Mouse (Mus musculus) forebrain, embryonic 16.5 days (tissue): ENCODE measurements around the gene Cmtm2a. TPM values are rescaled to one million over a fixed set of nuclear protein-coding genes. Genes with fewer than 3 reads are reported as not detected.
"Not testable (repeated sequence)": the region's sequence is repeated elsewhere in the genome, so short reads cannot be mapped to it uniquely, and the experiment has no call there.

Experiments
- ATAC-seq: fragments of 200-750 bp; cut with Nextera tagmentation; 2 replicates; pipeline ENCODE4 v1.8.0; 2017; ENCODE audit warnings: mild to moderate bottlenecking, moderate library complexity
- H3K27ac ChIP-seq: fragments of 300-500 bp; sonication (generic); 2 replicates; pipeline ENCODE4 v1.5.1; 2014; ENCODE audit warnings: low read length, control low read depth
- H3K27me3 ChIP-seq: fragments of 300-500 bp; sonication (generic); replicated peaks from 2 replicates; pipeline ENCODE4 v1.6.1; 2014; ENCODE audit warnings: low read length; ENCODE audit not compliant: control insufficient read depth, insufficient read depth
- H3K36me3 ChIP-seq: fragments of 300-500 bp; sonication (generic); 2 replicates; pipeline ENCODE4 v1.6.1; 2014; ENCODE audit not compliant: control insufficient read depth, insufficient read depth
- H3K4me1 ChIP-seq: fragments of 300-500 bp; sonication (generic); replicated peaks from 2 replicates; pipeline ENCODE4 v1.6.1; 2014; ENCODE audit warnings: low read length; ENCODE audit not compliant: control insufficient read depth, insufficient read depth
- H3K4me2 ChIP-seq: fragments of 300-500 bp; sonication (generic); 2 replicates; pipeline ENCODE4 v1.6.1; 2014; ENCODE audit warnings: mild to moderate bottlenecking, low read length, control low read depth
- H3K4me3 ChIP-seq: fragments of 300-500 bp; sonication (generic); replicated peaks from 2 replicates; pipeline ENCODE4 v1.5.1; 2014; ENCODE audit warnings: mild to moderate bottlenecking, low read length, control low read depth
- H3K9ac ChIP-seq: fragments of 300-500 bp; sonication (generic); replicated peaks from 2 replicates; pipeline ENCODE4 v1.6.1; 2014; ENCODE audit warnings: low read depth, low read length, control low read depth
- H3K9me3 ChIP-seq: fragments of 300-500 bp; sonication (generic); 2 replicates; pipeline ENCODE4 v1.6.1; 2016; ENCODE audit warnings: low read length; ENCODE audit not compliant: control insufficient read depth
- WGBS: fragments of 180-500 bp; shearing (Covaris S2); extraction: QIAGEN DNeasy Blood & Tissue Kit; methylation state at CpG from one replicate; pipeline ENCODE4 v1.1.7; 2014; 5-methylcytosine and 5-hydroxymethylcytosine counted together
- polyA plus RNA-seq: library from polyadenylated mRNA; unstranded; fragments of >200 nt; fragmentation: Nextera tagmentation; extraction: Ambion mirVana; gene quantifications from 2 replicates; pipeline ENCODE4 v1.2.1, GENCODE M21; 2015

Gene Cmtm2a
- not detected in 2 replicates for polyA plus RNA-seq

DNA sequence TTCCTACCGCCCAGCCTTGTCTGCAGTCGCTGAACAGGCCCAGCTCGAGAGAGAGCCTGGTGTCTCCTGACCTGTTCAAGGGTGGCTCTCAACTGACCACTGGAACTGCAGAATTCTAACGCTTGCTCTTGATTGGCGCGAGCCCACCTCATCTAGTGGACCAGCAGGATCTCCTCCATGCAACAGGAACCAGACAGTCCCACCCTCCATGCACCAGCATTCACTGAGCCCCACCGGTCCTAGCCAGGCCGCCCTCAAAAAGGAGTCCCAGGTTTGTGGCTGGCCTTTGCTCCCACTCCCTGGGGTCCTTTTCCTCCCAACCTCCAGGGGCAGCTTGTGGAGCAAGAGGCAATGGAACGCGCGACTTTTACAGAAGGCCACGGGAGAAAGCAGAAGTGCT is at the start of gene Cmtm2a:
TSS of gene Cmtm2a (minus strand) at position 101 of the 400 bp plus-strand sequence.
- not testable (repeated sequence) for H3K4me3 ChIP-seq, H3K36me3 ChIP-seq, H3K27ac ChIP-seq, H3K9ac ChIP-seq, H3K27me3 ChIP-seq, ATAC-seq, H3K9me3 ChIP-seq, H3K4me2 ChIP-seq, H3K4me1 ChIP-seq
- 91% methylated on average over 10 of the region's 12 CpGs for WGBS

GRCm38 (mm10) chr8:104342426-104342825 is 49.4 kb upstream of the Cmtm2a start:
- Histone ChIP-seq H3K27me3 (no peaks in the 10 kb centered on the region), H3K4me2 (no peak overlapping the region), H3K4me3 (no peak overlapping the region), H3K4me1 (peaks cover 14% of the 10 kb centered on the region), H3K9me3 (no peaks in the 10 kb centered on the region), H3K36me3 (peaks cover 2% of the 10 kb centered on the region; the same call in 1 of the 2 replicates), H3K9ac (no peak overlapping the region), H3K27ac (no peak overlapping the region)
- 83% methylated on average over 5 of the region's 5 CpGs for WGBS
- no peak for ATAC-seq

- peak overlapping the region; percentile 69; the same call in 1 of the 2 replicates for H3K4me3 ChIP-seq
- H3K4me2 ChIP-seq, result peak overlapping the region; percentile 88
- H3K27me3 ChIP-seq, result no peaks in the 10 kb centered on the region
- H3K4me1 ChIP-seq, result peaks cover 14% of the 10 kb centered on the region
- no peak overlapping the region for H3K27ac ChIP-seq
- H3K9ac ChIP-seq, result no peak overlapping the region
- ATAC-seq, result no peak
- H3K9me3 ChIP-seq, result no peaks in the 10 kb centered on the region
- WGBS, result 48% methylated on average over 6 of the region's 6 CpGs
- H3K36me3 ChIP-seq, result no peaks in the 10 kb centered on the region
These were observed 48.7 kb upstream of the Cmtm2a start for GRCm38 (mm10) chr8:104341678-104342077.

DNA sequence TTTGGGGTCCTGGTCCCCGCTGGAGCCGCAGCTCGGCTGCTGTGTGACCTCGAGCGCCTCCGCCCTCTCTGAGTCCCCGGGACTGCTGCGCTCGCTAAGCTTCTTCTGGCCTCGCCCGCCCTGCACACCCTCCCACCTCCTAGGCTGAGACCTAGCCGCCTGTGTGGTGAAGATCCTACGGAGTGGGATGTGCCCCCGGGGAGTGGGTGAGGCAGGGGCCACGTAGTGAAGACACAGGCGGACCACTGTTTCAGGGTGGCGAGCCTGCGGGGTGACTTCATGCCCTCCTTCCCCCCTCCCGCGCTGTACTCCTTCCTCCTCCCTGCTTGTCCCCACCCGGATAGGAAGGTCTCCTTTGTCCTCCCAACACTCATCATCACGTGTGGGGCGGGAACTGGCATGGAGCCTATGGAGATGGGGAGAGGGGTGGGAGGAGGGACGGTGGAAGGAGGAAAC is 48.2 kb upstream of the Cmtm2a start:
- peak overlapping the region; percentile 41 for H3K27ac ChIP-seq
- H3K9me3 ChIP-seq, result no peaks in the 10 kb centered on the region
- H3K4me3 ChIP-seq, result peak overlapping the region; percentile 69
- H3K9ac ChIP-seq, result peak overlapping the region; percentile 77
- peak overlapping the region; percentile 88 for H3K4me2 ChIP-seq
- peak; percentile 45 for ATAC-seq
- H3K4me1 ChIP-seq, result peaks cover 14% of the 10 kb centered on the region
- under 1% methylated on average over 24 of the region's 24 CpGs for WGBS
- no peaks in the 10 kb centered on the region for H3K36me3 ChIP-seq
- H3K27me3 ChIP-seq, result no peaks in the 10 kb centered on the region

- Histone ChIP-seq H3K4me2 (peak overlapping the region; percentile 88), H3K27me3 (no peaks in the 10 kb centered on the region), H3K4me1 (peaks cover 14% of the 10 kb centered on the region), H3K9ac (peak overlapping the region; percentile 77), H3K27ac (peak overlapping the region; percentile 41), H3K9me3 (no peaks in the 10 kb centered on the region), H3K4me3 (peak overlapping the region; percentile 69), H3K36me3 (no peaks in the 10 kb centered on the region)
- peak; percentile 77 for ATAC-seq
- WGBS, result under 1% methylated on average over 52 of the region's 54 CpGs
These were observed 47.5 kb upstream of the Cmtm2a start for GRCm38 (mm10) chr8:104340233-104341105.

DNA sequence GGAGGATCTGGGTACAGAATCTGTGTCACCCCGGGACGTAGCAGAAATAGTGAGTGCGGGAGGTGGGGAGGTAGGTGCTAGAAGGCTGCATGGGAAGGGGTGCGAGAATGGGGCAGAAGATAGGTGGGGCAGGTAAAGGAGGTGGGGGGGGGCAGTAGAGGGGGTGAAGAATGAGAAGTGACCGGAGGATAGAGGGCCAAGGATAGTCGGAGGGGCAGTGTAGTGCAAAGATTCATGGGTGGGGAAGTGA is 46.9 kb upstream of the Cmtm2a start:
- H3K27me3 ChIP-seq, result no peaks in the 10 kb centered on the region
- H3K9me3 ChIP-seq, result no peaks in the 10 kb centered on the region
- H3K36me3 ChIP-seq, result no peaks in the 10 kb centered on the region
- peak overlapping the region; percentile 69 for H3K4me3 ChIP-seq
- peak overlapping the region; percentile 88 for H3K4me2 ChIP-seq
- H3K4me1 ChIP-seq, result peaks cover 14% of the 10 kb centered on the region
- 1% methylated on average over 6 of the region's 6 CpGs for WGBS
- H3K27ac ChIP-seq, result no peak overlapping the region
- ATAC-seq, result 0 out of 2 replicates have a peak, but pooled peaks have one; percentile 1
- peak overlapping the region; percentile 77 for H3K9ac ChIP-seq

DNA sequence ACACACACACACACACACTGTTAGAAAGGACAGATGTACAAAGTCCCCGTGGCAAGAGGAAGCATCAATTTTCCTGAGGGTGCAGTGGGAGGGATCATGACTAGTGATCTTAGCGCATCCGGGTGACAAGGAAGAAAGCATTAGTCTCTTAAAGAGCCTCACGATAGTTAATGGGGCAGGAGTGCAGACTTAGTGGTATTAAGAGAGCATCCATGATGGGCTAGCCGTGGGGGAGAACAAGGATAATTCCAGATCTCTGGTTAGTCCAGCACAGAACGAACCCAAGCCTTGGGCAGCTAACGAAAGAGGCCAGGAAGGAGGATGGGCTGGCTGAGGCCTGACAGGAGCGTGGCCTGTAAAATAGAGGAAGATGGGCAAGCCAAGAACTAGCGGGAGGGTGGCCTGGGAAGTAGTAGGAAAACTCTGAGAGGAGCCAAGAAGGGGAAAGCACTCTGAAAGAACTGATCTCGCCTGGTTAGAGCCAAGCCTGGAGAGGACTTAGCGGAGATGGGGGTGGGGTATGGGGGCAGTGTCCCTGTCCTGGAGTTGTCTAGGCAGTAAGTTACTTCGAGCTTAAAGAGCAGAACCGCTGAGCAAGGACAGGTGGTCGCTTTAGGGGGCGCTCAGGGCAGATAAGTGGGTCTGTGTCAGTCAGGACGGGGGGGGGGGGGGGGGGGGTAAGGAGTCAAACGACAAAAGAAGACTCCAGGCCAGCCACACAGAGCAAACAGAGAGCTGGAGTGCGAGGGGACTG is 46.4 kb upstream of the Cmtm2a start, which contains the start of gene Cmtm3:
TSS of gene Cmtm3 (plus strand) at position 182 of the 754 bp plus-strand sequence.
- 14% methylated on average over 16 of the region's 18 CpGs for WGBS
- H3K4me1 ChIP-seq, result peaks cover 14% of the 10 kb centered on the region
- H3K9ac ChIP-seq, result peak within 1 kb of the TSS; percentile 77
- no peaks in the 10 kb centered on the region for H3K27me3 ChIP-seq
- no peak for ATAC-seq
- no peaks in the 10 kb centered on the region for H3K9me3 ChIP-seq
- no peaks in the 10 kb centered on the region for H3K36me3 ChIP-seq
- H3K27ac ChIP-seq, result no peak within 1 kb of the TSS
- H3K4me3 ChIP-seq, result peak within 1 kb of the TSS; percentile 69
- H3K4me2 ChIP-seq, result peak within 1 kb of the TSS; percentile 88

- 47% methylated on average over 3 of the region's 3 CpGs for WGBS
- Histone ChIP-seq H3K36me3 (no peaks in the 10 kb centered on the region), H3K4me2 (no peak overlapping the region), H3K9ac (no peak overlapping the region), H3K27me3 (no peaks in the 10 kb centered on the region), H3K4me3 (no peak overlapping the region), H3K4me1 (peaks cover 14% of the 10 kb centered on the region), H3K27ac (no peak overlapping the region), H3K9me3 (no peaks in the 10 kb centered on the region)
- no peak for ATAC-seq
These were observed 44.9 kb upstream of the Cmtm2a start for GRCm38 (mm10) chr8:104337890-104338289.

DNA sequence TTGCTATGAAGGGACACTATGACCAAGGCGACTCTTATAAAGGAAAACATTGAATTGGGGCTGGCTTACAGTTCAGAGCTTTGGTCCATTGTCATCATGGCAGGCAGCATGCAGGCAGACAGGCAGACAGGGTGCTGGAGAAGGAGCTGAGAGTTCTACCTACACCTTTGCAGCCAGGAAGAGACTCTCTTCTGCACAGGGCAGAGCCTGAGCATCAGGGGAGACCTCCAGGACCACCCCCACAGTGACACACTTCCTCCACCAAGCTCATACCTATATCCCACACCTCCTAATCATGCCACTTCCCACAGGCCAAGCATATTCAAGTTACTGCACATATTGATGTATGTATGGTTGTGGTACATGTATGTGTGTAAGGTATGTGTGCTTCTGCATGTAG is 43.8 kb upstream of the Cmtm2a start:
- no peaks in the 10 kb centered on the region for H3K27me3 ChIP-seq
- H3K4me1 ChIP-seq, result peaks cover 14% of the 10 kb centered on the region
- no peak overlapping the region for H3K27ac ChIP-seq
- no peaks in the 10 kb centered on the region for H3K9me3 ChIP-seq
- WGBS, result 88% methylated on average over 1 of the region's 1 CpGs
- no peaks in the 10 kb centered on the region for H3K36me3 ChIP-seq
- H3K9ac ChIP-seq, result no peak overlapping the region
- H3K4me2 ChIP-seq, result no peak overlapping the region
- ATAC-seq, result no peak
- no peak overlapping the region for H3K4me3 ChIP-seq
